Mouse (Mus musculus) lung, postnatal 25 days (tissue): Measurements from ENCODE around the gene Ahsg.

ENCODE experiments used
- DNase-seq: peaks from one replicate; pipeline ENCODE4 v3.0.0; 2022; ENCODE audit warnings: low spot score

Ahsg gene

GRCm38 (mm10) chr16:22888835-22889234, 2.2 kb upstream of the Ahsg start:
- DNase-seq: no peak

GRCm38 (mm10) chr16:22889716-22890115, 1.4 kb upstream of the Ahsg start:
- DNase-seq: no peak

GRCm38 (mm10) chr16:22891733-22892154, 667 bp downstream of the Ahsg start:
- no peak for DNase-seq

GRCm38 (mm10) chr16:22894095-22894494, 3.0 kb downstream of the Ahsg start:
- DNase-seq: no peak

GRCm38 (mm10) chr16:22896618-22897017, 5.5 kb downstream of the Ahsg start:
- no peak for DNase-seq

- DNase-seq: no peak
Observed at GRCm38 (mm10) chr16:22899346-22899745, 8.3 kb downstream of the Ahsg start.

GRCm38 (mm10) chr16:22899866-22900570, 8.9 kb downstream of the Ahsg start:
- DNase-seq: no peak

- no peak for DNase-seq
Observed at GRCm38 (mm10) chr16:22901326-22901725, 10.2 kb downstream of the Ahsg start.

GRCm38 (mm10) chr16:22909290-22909689, 18.2 kb downstream of the Ahsg start:
- DNase-seq: no peak

GRCm38 (mm10) chr16:22911986-22912385, 20.9 kb downstream of the Ahsg start:
- peak; percentile 3 for DNase-seq

- DNase-seq: no peak
Observed at GRCm38 (mm10) chr16:22912886-22913285, 21.8 kb downstream of the Ahsg start.

- no peak for DNase-seq
Observed at GRCm38 (mm10) chr16:22914276-22914675, 23.2 kb downstream of the Ahsg start.

- no peak for DNase-seq
Observed at GRCm38 (mm10) chr16:22918034-22918433, 27.0 kb downstream of the Ahsg start, which contains the start of gene Fetub. Gene Fetub (plus strand): TSS chr16:22918334.

- no peak for DNase-seq
Observed at GRCm38 (mm10) chr16:22918664-22919312, 27.7 kb downstream of the Ahsg start.

GRCm38 (mm10) chr16:22919971-22920854, 29.1 kb downstream of the Ahsg start:
- peak; percentile 73 for DNase-seq

- no peak for DNase-seq
Observed at GRCm38 (mm10) chr16:22921761-22922160, 30.7 kb downstream of the Ahsg start.

GRCm38 (mm10) chr16:22922433-22922832, 31.4 kb downstream of the Ahsg start:
- no peak for DNase-seq

- DNase-seq: no peak
Observed at GRCm38 (mm10) chr16:22929575-22929974, 38.5 kb downstream of the Ahsg start.

GRCm38 (mm10) chr16:22931431-22932200, 40.5 kb downstream of the Ahsg start:
- DNase-seq: no peak

GRCm38 (mm10) chr16:22937631-22938030, 46.6 kb downstream of the Ahsg start:
- no peak for DNase-seq

GRCm38 (mm10) chr16:22938541-22938940, 47.5 kb downstream of the Ahsg start:
- no peak for DNase-seq
